Mouse (Mus musculus): Measurements from ENCODE around the gene Nemp1. TPM values are rescaled to one million over a fixed set of nuclear protein-coding genes. Genes with fewer than 3 reads are reported as not detected.
"Not testable (repeated sequence)": the region's sequence is repeated elsewhere in the genome, so short reads cannot be mapped to it uniquely, and the experiment has no call there.

The Nemp1 gene
- total and polyA plus RNA-seq, 2 experiments from 2014 or later = 2.8 to 6.1 TPM

DNA sequence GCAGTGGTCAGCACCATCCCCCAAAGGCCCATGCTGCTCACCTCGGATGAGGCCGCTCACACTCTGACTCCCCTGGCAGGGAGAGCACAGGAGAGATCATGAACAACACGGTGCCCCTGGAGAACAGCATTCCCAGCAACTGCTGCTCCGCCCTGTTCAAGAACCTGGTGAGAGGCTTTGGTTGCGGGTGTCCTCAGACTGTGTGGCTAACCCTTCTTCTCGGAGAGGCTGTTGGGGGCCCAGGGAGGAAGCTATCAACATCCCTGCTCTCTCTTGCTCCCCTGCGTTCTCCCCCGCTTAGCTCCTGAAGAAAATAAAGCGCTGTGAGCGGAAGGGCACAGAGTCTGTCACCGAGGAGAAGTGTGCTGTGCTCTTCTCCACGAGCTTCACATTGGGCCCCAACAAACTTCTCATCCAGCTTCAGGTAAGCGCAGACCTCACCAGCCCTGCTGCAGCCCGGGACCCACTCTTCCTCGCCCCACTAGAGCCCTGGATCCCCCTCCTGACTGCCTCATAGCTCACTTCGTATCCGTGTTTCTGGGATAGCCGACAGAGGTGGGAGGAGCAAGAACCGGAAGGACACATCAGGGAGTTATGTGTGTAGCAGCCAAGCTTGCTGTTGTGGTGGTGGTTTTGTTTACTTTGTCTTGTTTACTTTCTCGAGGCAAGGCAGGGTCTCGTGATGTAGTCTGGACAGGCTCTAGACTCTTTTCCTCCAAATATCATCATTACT lies 13.6 kb upstream of the Nemp1 start:
- DNase-seq (no peak), ATAC-seq (no peak)
- H3K4me1 ChIP-seq (ENCODE audit: insufficient read depth) = no peaks in the 10 kb centered on the region
- no peaks in the 10 kb centered on the region for H3K36me3 ChIP-seq (ENCODE audit: insufficient read depth)
- H3K27me3 ChIP-seq (ENCODE audit: insufficient read depth, low read length) = no peaks in the 10 kb centered on the region
- no peaks in the 10 kb centered on the region for H3K9me3 ChIP-seq (ENCODE audit: low read length)
- no peak overlapping the region for H3K9ac ChIP-seq
- no peak overlapping the region for H3K4me3 ChIP-seq (ENCODE audit: low read depth, low read length)
- WGBS = 50% methylated on average over 21 of the region's 21 CpGs
- no peak for TF ChIP-seq CTCF (IDR thresholded peaks at IDR 0.05; ENCODE audit: low read depth)
- no peak overlapping the region for H3K27ac ChIP-seq (ENCODE audit: low read depth, low read length)
- H3K4me2 ChIP-seq (ENCODE audit: low read depth) = no peak overlapping the region

DNA sequence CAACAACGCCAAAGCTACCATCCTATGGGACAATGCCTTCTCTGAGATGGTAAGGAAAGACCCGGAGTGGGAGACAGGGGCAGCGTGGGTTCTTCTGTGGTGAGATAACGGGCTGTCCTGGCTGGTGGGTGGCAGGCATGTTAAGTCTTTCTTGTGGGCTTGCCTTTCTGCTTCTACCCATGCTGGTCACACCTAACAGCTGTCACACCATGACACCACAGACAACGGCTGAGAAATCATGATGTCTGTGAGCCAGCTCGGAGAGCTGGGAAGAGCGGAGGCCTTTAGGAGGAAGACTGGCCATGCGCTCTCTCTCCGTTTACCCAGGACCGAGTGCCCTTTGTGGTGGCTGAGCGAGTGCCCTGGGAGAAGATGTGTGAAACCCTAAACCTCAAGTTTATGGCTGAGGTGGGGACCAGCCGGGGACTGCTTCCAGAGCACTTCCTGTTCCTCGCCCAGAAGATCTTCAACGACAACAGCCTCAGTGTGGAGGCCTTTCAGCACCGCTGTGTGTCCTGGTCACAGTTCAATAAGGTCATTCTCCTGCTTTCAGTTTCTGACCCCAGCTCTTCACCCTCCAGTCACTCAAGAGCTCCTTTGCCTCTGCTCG lies 11.6 kb upstream of the Nemp1 start:
- no peaks in the 10 kb centered on the region for H3K36me3 ChIP-seq (ENCODE audit: insufficient read depth)
- no peak for TF ChIP-seq CTCF (IDR thresholded peaks at IDR 0.05; ENCODE audit: low read depth)
- 85% methylated on average over 16 of the region's 16 CpGs for WGBS
- H3K4me2 ChIP-seq (ENCODE audit: low read depth) = no peak overlapping the region
- H3K4me3 ChIP-seq (ENCODE audit: low read depth, low read length) = no peak overlapping the region
- no peak overlapping the region for H3K27ac ChIP-seq (ENCODE audit: low read depth, low read length)
- ATAC-seq (no peak), DNase-seq (no peak)
- no peaks in the 10 kb centered on the region for H3K4me1 ChIP-seq (ENCODE audit: insufficient read depth)
- H3K27me3 ChIP-seq (ENCODE audit: insufficient read depth, low read length) = no peaks in the 10 kb centered on the region
- H3K9me3 ChIP-seq (ENCODE audit: low read length) = no peaks in the 10 kb centered on the region
- H3K9ac ChIP-seq = no peak overlapping the region

DNA sequence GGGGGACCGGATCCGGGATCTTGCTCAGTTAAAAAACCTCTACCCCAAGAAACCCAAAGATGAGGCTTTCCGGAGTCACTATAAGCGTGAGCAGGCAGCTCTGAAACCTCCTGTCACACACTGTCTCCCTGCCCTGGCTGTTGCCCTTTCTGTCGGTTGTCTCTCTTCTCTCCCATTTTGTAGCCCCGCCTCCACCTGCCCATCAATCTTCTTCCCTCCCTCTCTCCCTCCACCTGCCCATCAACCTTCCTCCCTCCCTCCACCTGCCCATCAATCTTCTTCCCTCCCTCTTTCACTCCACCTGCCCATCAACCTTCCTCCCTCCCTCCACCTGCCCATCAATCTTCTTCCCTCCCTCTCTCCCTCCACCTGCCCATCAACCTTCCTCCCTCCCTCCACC lies 9.1 kb upstream of the Nemp1 start:
- not testable (repeated sequence) for H3K27ac ChIP-seq (ENCODE audit: low read depth, low read length); DNase-seq; H3K9me3 ChIP-seq (ENCODE audit: low read length); H3K27me3 ChIP-seq (ENCODE audit: insufficient read depth, low read length); H3K4me2 ChIP-seq (ENCODE audit: low read depth); H3K9ac ChIP-seq; H3K4me1 ChIP-seq (ENCODE audit: insufficient read depth); H3K36me3 ChIP-seq (ENCODE audit: insufficient read depth); ATAC-seq; H3K4me3 ChIP-seq (ENCODE audit: low read depth, low read length)
- WGBS = 67% methylated on average over 6 of the region's 6 CpGs

DNA sequence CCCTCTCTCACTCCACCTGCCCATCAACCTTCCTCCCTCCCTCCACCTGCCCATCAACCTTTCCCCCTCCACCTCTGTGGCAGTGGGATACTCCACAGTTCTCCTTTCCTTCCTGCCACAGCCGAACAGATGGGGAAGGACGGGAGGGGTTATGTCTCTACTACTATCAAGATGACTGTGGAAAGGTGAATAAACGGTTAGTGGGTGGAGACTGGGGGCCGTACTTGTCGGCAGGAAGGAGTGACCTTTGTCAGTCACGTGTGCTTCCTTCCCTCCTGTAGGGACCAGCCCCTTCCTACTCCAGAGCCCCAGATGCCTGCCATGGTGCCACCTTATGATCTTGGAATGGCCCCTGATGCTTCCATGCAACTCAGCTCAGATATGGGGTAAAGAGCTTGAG lies 8.6 kb upstream of the Nemp1 start:
- DNase-seq = no peak
- Histone ChIP-seq H3K36me3 (ENCODE audit: insufficient read depth) (0 out of 2 replicates have a peak, but pooled peaks cover 4% of the 10 kb centered on the region), H3K4me2 (ENCODE audit: low read depth) (no peak overlapping the region), H3K9me3 (ENCODE audit: low read length) (no peaks in the 10 kb centered on the region), H3K27ac (ENCODE audit: low read depth, low read length) (no peak overlapping the region), H3K9ac (no peak overlapping the region), H3K4me1 (ENCODE audit: insufficient read depth) (no peaks in the 10 kb centered on the region), H3K27me3 (ENCODE audit: insufficient read depth, low read length) (peaks cover 5% of the 10 kb centered on the region; the same call in 1 of the 2 replicates), H3K4me3 (ENCODE audit: low read depth, low read length) (no peak overlapping the region)
- TF ChIP-seq CTCF (IDR thresholded peaks at IDR 0.05; ENCODE audit: low read depth) = no peak
- no peak for ATAC-seq
- 17% methylated on average over 6 of the region's 6 CpGs for WGBS

DNA sequence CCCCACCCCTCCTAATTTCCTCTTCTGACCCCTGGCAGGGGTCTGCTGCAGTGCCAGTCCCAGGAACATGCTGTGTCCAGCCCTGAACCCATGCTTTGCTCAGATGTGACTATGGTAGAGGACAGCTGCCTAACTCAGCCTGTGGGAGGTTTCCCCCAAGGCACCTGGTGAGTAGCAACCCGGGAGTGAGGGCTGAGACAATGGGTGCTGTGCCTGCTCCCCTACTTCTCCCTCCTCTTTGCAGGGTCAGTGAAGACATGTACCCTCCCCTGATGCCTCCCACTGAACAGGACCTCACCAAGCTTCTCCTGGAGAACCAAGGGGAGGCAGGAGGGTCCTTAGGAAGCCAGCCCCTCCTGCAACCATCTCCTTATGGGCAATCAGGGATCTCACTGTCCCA lies 7.2 kb upstream of the Nemp1 start:
- no peak overlapping the region for H3K27ac ChIP-seq (ENCODE audit: low read depth, low read length)
- H3K4me1 ChIP-seq (ENCODE audit: insufficient read depth) = no peaks in the 10 kb centered on the region
- 0 out of 2 replicates have a peak, but pooled peaks cover 4% of the 10 kb centered on the region for H3K36me3 ChIP-seq (ENCODE audit: insufficient read depth)
- TF ChIP-seq CTCF (IDR thresholded peaks at IDR 0.05; ENCODE audit: low read depth) = no peak
- H3K9me3 ChIP-seq (ENCODE audit: low read length) = no peaks in the 10 kb centered on the region
- no peak overlapping the region for H3K4me3 ChIP-seq (ENCODE audit: low read depth, low read length)
- H3K9ac ChIP-seq = no peak overlapping the region
- DNase-seq (no peak), ATAC-seq (no peak)
- peaks cover 16% of the 10 kb centered on the region for H3K27me3 ChIP-seq (ENCODE audit: insufficient read depth, low read length)
- 71% methylated on average over 1 of the region's 1 CpGs for WGBS
- no peak overlapping the region for H3K4me2 ChIP-seq (ENCODE audit: low read depth)

DNA sequence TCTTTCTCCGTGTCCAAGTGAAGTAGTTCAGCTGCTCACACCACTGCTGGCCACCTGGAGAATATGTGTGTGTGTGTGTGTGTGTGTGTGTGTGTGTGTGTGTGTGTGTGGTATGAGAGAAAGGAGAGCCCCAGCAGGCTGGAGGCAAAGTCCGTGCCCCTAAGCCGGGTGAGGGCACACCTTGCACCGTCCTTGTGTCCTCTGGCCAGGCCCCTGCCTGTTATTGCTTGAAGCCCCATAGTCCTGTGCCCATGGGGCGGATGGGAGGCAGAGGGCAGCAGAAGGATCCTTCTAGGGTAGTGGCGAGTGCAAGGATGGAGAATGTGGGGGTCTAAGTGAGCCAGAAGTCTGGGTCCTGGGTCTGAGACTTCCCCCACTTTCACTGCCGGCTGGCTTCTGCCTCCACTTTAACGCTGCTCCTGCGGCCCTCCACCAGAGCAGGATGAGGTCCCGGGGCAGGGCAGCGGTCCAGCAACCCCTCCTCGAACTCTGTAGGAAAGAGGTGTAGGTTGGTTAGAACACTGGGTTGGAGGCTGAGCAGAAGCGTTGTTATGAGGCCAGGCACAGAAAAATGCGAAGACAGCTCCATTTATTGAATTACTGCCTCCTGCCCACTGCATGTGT lies 5.3 kb upstream of the Nemp1 start:
- Histone ChIP-seq H3K27me3 (ENCODE audit: insufficient read depth, low read length) (peaks cover 25% of the 10 kb centered on the region), H3K4me3 (ENCODE audit: low read depth, low read length) (no peak overlapping the region), H3K4me1 (ENCODE audit: insufficient read depth) (no peaks in the 10 kb centered on the region), H3K4me2 (ENCODE audit: low read depth) (peak overlapping the region; percentile 41), H3K27ac (ENCODE audit: low read depth, low read length) (no peak overlapping the region), H3K9me3 (ENCODE audit: low read length) (no peaks in the 10 kb centered on the region), H3K36me3 (ENCODE audit: insufficient read depth) (0 out of 2 replicates have a peak, but pooled peaks cover 4% of the 10 kb centered on the region), H3K9ac (0 out of 2 replicates have a peak overlapping the region, but pooled peaks have one; percentile 14)
- TF ChIP-seq CTCF (IDR thresholded peaks at IDR 0.05; ENCODE audit: low read depth) = no peak
- no peak for ATAC-seq
- DNase-seq = no peak
- 22% methylated on average over 14 of the region's 14 CpGs for WGBS
